Mouse (Mus musculus) kidney, postnatal 25 days (tissue): ENCODE data around the gene Ifnab.

Source experiments
- DNase-seq, 2 experiments: peaks; one replicate each; pipeline ENCODE4 v3.0.0; 2021; ENCODE audit warnings: mixed read lengths in 2 of 2

Ifnab gene

DNA sequence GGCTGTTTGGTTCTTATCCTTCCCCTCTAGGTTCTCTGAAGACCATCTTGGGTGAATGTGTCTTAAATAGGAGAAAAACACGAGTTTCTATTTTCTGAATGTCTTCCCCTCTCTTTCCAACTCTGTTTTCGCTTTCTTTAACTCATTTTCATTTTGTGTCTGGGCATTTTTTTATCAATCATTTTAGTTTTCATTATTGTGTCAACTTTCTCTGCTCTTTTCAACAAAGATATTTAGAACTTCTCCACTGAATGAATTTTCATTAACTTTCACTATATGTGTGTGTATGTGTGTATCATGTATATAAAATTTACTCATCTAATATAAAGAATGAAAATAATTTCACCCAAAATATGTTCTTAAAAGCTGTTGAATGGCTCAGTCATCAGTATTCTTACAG lies at the start of gene Ifnab:
Gene Ifnab, minus strand, starts transcription at position 101 of the 400 bp plus-strand sequence.
- no peak for DNase-seq

DNA sequence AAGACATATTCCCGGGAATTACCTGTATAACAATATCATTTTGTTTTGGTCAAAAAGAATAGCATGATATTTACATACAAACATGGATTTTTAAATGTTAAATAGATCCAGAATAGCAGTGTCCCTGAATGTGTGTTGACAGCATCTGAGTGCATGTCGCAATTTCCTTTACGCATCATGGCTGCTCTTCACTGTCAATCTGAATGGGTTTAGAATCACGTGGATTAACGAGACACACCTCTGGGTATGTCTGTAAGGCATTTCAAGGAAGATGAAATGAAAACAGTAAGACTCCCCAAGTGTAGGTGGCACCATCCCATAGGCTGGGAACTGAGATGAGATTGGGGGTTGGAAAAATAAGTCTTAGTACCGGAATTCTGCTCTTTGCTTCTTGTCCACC lies 47.9 kb upstream of the Ifnab start:
- no peak for DNase-seq

GRCm38 (mm10) chr4:88738480-88738879 lies 47.3 kb upstream of the Ifnab start:
- peak; percentile 71 to 83 for DNase-seq

DNA sequence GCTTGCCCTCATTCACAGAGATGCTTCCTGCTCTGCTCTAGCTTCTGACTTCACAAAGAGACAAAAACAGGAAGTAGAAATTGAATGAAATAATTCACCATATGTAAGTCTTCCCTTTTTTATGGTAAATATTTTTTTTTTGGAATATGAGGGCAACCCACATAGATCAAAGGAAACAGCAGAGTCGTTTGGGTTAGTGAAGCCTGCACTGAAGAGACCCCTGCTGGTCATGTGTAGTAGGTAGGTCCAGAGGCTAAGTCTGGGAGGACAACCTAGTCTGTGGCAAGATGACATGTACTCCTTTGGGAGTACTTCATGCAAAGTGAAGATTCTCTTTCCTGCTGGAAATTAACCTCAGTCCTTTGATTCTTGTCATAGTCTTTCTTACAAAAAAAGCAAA lies 36.2 kb upstream of the Ifnab start:
- peak; percentile 56 to 73 for DNase-seq

DNA sequence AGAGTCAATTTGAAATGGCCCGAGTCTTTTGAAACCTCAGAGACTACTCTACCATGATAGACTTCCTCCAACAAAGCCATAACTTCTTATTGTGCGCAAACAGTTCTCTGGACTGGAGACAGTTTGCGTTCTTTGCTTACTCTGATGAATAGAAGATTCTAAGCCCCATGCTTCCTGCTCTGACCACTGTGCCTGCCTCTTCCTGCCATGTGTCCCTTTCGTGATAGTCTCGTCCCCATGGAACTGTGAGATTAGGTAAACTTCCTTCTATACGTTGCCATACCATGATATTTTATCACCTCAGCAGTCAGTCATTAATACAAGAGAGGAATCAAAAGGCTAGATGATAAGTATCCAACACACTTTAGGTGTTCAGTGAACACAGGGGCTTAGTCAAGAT lies 35.6 kb upstream of the Ifnab start:
- DNase-seq = no peak

GRCm38 (mm10) chr4:88723497-88724090 lies 32.4 kb upstream of the Ifnab start:
- no peak for DNase-seq

DNA sequence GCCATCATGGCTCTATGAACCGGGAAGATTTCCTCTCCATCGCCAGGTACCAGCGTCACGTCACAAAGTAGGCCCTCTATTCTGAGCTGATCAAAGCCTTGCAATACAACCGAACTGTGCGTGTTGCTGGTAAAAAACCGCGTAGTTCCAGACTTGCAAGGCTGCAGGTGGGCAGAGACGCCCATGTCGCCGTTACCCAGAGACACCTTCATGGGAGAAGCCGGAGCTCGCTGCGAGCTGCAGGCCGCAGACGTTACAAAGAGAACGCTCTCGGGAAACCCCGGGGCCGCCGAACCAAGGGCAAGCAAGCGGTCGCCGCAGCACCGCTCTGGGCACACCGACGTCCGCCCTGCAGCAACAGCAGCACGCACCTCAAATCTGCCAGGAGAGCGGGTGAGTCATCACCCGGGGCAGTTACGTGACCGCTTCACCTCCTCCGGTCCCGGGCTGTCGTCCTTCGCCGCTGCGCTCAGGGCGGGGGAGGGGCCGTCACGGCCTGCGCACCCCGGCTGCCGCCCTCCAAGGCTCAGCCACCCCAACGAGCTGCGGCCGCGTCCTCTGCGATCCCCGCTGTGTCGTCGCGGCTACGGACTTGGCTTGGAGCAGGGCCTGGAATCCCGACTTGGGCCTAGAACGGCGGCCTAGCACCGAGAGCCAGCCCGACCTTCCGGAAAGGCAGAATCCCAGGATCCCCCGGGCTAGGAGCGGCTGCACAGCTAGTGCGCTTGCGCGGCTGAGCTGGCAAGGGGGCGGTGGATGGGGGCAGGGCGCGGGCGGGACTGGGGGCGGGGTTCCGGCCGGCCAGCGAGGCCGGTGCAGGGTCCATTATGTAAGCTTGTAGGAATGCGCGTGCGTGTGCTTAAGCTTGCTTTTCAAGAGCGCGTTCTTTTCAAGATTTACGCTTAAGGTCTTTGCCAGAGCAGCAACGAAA lies 30.9 kb upstream of the Ifnab start, which contains the start of the genes Gm26566 and Klhl9:
Gene Gm26566, plus strand, starts transcription at position 15 of the 931 bp plus-strand sequence.
Gene Klhl9, minus strand, starts transcription at position 675 of the 931 bp plus-strand sequence.
- peak; percentile 92 to 96 for DNase-seq

- peak in 1 of 2 experiments; percentile 31 for DNase-seq
These were observed 27.6 kb upstream of the Ifnab start for GRCm38 (mm10) chr4:88718715-88719114.

DNA sequence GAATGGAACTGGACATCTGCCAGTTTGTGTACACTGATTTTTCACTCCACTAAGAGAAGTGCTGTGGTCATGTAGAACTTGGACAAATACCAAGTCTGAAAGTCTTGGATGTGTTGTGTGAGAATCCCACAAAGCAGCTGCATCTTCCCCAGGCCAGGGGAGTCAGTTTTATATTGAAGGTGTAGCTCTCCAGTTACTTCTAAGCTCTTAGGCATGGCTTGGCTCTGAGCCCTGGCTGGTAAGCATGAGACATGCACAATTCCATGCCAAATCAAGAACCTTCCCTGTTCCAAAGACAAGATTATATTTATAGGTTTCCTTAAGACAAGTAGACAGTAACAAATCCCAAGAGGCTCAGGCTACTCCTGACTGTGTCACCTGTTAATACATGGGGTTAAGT lies 23.9 kb upstream of the Ifnab start:
- peak in 1 of 2 experiments; percentile 28 for DNase-seq

GRCm38 (mm10) chr4:88714281-88714680 lies 23.1 kb upstream of the Ifnab start:
- DNase-seq = no peak

DNA sequence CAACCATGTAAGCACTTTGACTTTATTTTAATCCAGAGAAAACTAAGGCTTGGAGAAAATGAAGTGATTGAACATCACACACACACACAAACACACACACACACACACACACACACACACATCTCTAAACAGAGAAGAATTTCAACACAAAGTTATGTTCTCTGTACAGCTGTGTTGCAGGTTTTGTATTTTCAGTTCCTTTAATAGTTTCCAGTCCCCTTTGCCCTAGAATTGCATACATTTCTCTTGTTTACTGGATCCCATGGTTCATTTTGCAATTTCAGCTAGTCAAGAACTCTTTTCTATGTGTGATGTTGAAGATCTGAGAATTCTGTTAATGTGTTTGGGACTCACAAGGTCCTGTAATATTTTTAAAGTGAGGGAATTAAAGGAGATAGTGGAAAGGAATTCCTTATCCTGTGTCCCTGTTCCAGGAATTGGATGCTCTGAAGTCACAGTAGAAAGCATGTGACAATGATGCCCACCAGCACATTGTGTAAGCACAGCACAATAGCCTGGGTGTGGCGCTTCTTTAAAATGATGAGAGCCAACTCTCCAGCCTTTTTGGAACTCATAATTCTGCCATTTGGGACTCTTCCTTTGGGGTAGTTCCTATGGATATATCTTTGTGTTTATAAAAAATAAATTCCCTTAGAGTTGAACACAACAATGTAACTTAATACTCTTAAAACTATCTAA lies 16.1 kb upstream of the Ifnab start:
- DNase-seq = no peak

- DNase-seq = no peak
These were observed 14.8 kb upstream of the Ifnab start for GRCm38 (mm10) chr4:88705924-88706323.

- no peak for DNase-seq
These were observed 8.1 kb upstream of the Ifnab start for GRCm38 (mm10) chr4:88699301-88699700.

DNA sequence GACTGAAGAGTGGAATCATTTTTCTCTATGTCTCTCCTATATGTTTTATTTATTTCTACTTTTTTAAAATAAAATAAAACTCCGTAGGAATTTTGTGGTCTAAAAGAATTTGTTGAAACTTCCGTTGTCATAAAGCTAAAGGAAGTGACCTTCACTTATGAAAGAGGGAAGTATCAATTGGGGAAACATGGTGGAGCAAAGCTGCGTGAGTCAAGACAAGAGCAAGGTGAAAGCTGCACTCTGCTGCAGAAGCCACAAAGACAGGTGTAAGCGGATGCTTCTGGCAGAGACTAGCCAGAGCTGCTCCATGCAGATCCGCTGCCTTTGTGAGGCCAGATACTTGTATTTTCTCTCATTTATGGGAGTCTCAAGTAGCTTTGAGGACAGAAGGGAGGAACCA lies 7.6 kb upstream of the Ifnab start:
- DNase-seq = no peak

GRCm38 (mm10) chr4:88697753-88698152 lies 6.6 kb upstream of the Ifnab start:
- DNase-seq = peak in 1 of 2 experiments; percentile 51

DNA sequence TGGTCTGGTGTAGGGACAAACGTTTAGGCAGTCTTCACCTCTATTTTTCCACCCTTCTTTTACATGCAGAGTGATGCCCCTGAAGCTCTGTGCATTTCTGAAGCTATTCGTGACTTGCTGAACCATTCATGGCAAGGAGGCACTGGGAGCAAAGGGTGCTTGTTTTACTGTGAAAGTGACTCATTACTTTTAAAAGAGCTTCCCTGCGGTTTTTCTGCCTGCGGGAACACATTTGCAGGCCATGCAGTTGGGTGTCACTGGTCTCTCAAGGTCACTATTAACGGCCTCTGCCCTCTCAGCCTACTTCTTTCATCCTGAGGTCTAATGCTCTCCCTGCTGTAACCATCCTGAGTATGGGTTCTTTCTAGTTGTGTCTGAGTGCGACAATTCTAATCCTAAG lies 5.9 kb upstream of the Ifnab start:
- DNase-seq = no peak

- peak; percentile 73 to 79 for DNase-seq
These were observed 5.2 kb upstream of the Ifnab start for GRCm38 (mm10) chr4:88696237-88696884.

- no peak for DNase-seq
These were observed 2.2 kb upstream of the Ifnab start for GRCm38 (mm10) chr4:88693392-88693791.

DNA sequence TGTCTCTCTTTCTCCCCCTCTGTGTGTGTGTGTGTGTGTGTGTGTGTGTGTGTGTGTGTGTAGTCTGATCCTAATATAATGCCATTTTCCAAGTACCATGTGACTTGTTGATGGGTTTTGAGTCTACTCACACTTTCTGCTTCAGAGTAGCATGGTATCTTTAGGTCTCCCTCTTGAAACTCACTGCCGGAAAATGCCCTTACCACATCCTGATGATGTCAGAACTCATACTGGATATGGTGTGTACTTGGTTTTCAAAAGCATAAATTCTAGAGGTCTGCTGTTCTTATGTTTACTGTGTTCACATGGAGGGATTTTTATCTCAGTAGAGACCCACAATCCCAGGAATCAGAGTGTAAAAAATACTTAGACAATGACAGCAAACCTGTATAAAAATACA lies 1.4 kb upstream of the Ifnab start:
- no peak for DNase-seq

DNA sequence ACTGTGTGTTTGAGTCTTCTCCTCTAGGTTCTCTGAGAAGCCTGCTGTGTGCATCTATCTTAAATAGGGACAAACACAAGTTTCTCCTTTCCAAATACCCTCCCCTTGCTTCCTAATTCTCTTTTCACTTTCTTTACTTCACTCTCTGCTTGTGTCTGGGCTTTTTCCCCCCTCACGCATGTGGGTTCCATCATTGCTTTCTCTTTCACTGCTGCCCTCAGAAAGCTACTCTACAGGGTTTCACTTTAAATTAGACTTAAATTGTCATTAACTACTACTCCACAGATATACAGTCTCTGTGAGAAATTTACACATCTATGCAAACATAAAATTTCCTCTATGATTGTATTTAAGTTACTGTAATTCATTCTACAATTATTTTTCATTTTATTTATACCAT lies 7.3 kb downstream of the Ifnab start, which contains the start of gene Ifna2:
Gene Ifna2, minus strand, starts transcription at position 101 of the 400 bp plus-strand sequence.
- no peak for DNase-seq

GRCm38 (mm10) chr4:88681353-88681752 lies 9.8 kb downstream of the Ifnab start:
- no peak for DNase-seq

- peak in 1 of 2 experiments; percentile 47 for DNase-seq
These were observed 10.8 kb downstream of the Ifnab start for GRCm38 (mm10) chr4:88680362-88680761.

- no peak for DNase-seq
These were observed 14.3 kb downstream of the Ifnab start, which contains the start of gene Ifna16 for GRCm38 (mm10) chr4:88676824-88677223. Gene Ifna16 (minus strand): TSS chr4:88676924.
